Mouse (Mus musculus): ENCODE results near the gene Nav2. TPM values are rescaled to one million over a fixed set of nuclear protein-coding genes. Genes with fewer than 3 reads are reported as not detected.

The Nav2 gene
- total and polyA plus RNA-seq, 3 experiments: 2.0 to 2.7 TPM; not detected in 1

DNA sequence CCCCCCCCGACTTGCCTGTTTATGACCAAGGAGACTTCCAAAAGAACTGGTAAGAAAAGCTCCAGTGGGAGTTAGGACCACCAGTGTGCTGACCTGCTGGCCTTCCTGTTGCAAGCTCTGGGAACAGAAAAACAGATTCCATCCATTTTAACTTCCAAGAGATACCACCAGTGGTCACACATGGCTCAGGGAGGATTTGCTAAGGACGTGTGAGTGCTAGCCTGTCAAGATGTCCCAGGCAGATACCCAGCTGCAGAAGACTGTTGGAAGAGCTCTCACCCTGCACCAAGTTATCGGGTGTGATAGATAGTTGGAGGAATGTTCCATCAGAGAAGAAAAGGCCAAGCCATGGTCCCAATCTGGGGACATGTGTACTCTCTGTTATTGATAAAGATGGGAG is 633.6 kb downstream of the Nav2 start:
- peaks cover 0 to 4% of the 10 kb centered on the region in 2 experiments; a peak in 1 of 4 replicates for H3K4me1 ChIP-seq (ENCODE audit: control insufficient read depth in 1 of 2, insufficient read depth in 2 of 2, low read length in 2 of 2)
- H3K79me2 ChIP-seq (ENCODE audit: control insufficient read depth, insufficient read depth, low read length, poor library complexity): no peaks in the 10 kb centered on the region
- no peak for DNase-seq (ENCODE audit: low read depth, low spot score)
- H3K9me3 ChIP-seq (replicated peaks; ENCODE audit: insufficient read depth, low read length): no peaks in the 10 kb centered on the region
- no peaks in the 10 kb centered on the region for H3K27me3 ChIP-seq (ENCODE audit: control insufficient read depth in 1 of 2, insufficient read depth in 2 of 2, low read length in 2 of 2)
- no peak for TF ChIP-seq POLR2A (IDR thresholded peaks at IDR 0.05; ENCODE audit: control insufficient read depth in 1 of 2, insufficient read depth in 1 of 2, low read depth in 1 of 2, low read length in 2 of 2, poor library complexity in 1 of 2)
- TF ChIP-seq POLR2AphosphoS2 (IDR thresholded peaks at IDR 0.05; ENCODE audit: low read length): no peak
- TF ChIP-seq SMC3 (IDR thresholded peaks at IDR 0.05; ENCODE audit: low read depth, low read length): no peak
- TF ChIP-seq EP300 (IDR thresholded peaks at IDR 0.05; ENCODE audit: low read depth in 1 of 2, low read length in 2 of 2): no peak
- no peak for TF ChIP-seq RAD21 (IDR thresholded peaks at IDR 0.05; ENCODE audit: low read depth, low read length)
- TF ChIP-seq MEF2A (IDR thresholded peaks at IDR 0.05; ENCODE audit: extremely low read depth, insufficient replicate concordance, low read depth, low read length, poor library complexity, severe bottlenecking): no peak
- TF ChIP-seq MAX (IDR thresholded peaks at IDR 0.05; ENCODE audit: low read length): no peak
- no peak for TF ChIP-seq JUND (IDR thresholded peaks at IDR 0.05; ENCODE audit: low read depth, low read length)
- TF ChIP-seq ZMIZ1 (IDR thresholded peaks at IDR 0.05; ENCODE audit: low read depth, low read length): no peak
- TF ChIP-seq MYC (IDR thresholded peaks at IDR 0.05; ENCODE audit: low read depth, low read length): no peak
- H3K27ac ChIP-seq (ENCODE audit: control insufficient read depth, low read depth, low read length): no peak overlapping the region
- no peak overlapping the region for H3K4me3 ChIP-seq (ENCODE audit: control insufficient read depth in 1 of 2, insufficient read depth in 1 of 2, low read depth in 2 of 2, low read length in 2 of 2)
- no peaks in the 10 kb centered on the region for H3K36me3 ChIP-seq (ENCODE audit: control insufficient read depth in 1 of 2, insufficient read depth in 2 of 2, low read length in 2 of 2)
- H3K9ac ChIP-seq (ENCODE audit: control insufficient read depth, low read depth, low read length, poor library complexity, severe bottlenecking): no peak overlapping the region

- H3K79me2 ChIP-seq (ENCODE audit: control insufficient read depth, insufficient read depth, low read length, poor library complexity): no peaks in the 10 kb centered on the region
- no peak overlapping the region for H3K4me3 ChIP-seq (ENCODE audit: control insufficient read depth in 1 of 2, insufficient read depth in 1 of 2, low read depth in 2 of 2, low read length in 2 of 2)
- H3K27me3 ChIP-seq (ENCODE audit: control insufficient read depth in 1 of 2, insufficient read depth in 2 of 2, low read length in 2 of 2): no peaks in the 10 kb centered on the region
- H3K9ac ChIP-seq (ENCODE audit: control insufficient read depth, low read depth, low read length, poor library complexity, severe bottlenecking): no peak overlapping the region
- TF ChIP-seq USF2 (IDR thresholded peaks at IDR 0.05; ENCODE audit: borderline replicate concordance in 1 of 2, insufficient read depth in 1 of 2, low read depth in 1 of 2, low read length in 2 of 2) (no peak), CHD1 (IDR thresholded peaks at IDR 0.05; ENCODE audit: low read depth, low read length) (no peak), MXI1 (IDR thresholded peaks at IDR 0.05; ENCODE audit: low read depth, low read length) (no peak), USF1 (IDR thresholded peaks at IDR 0.05; ENCODE audit: low read depth, low read length) (no peak), BHLHE40 (IDR thresholded peaks at IDR 0.05; ENCODE audit: borderline replicate concordance, low read depth, low read length) (no peak), MAFK (IDR thresholded peaks at IDR 0.05; ENCODE audit: borderline replicate concordance, low read depth, low read length) (no peak), MEF2A (IDR thresholded peaks at IDR 0.05; ENCODE audit: extremely low read depth, insufficient replicate concordance, low read depth, low read length, poor library complexity, severe bottlenecking) (no peak), TBP (IDR thresholded peaks at IDR 0.05; ENCODE audit: low read depth, low read length) (no peak), RAD21 (IDR thresholded peaks at IDR 0.05; ENCODE audit: low read depth, low read length) (no peak), ZKSCAN1 (IDR thresholded peaks at IDR 0.05; ENCODE audit: low read depth, low read length) (no peak), POLR2AphosphoS2 (IDR thresholded peaks at IDR 0.05; ENCODE audit: low read length) (no peak)
- peaks cover 0 to 4% of the 10 kb centered on the region in 2 experiments; a peak in 1 of 4 replicates for H3K4me1 ChIP-seq (ENCODE audit: control insufficient read depth in 1 of 2, insufficient read depth in 2 of 2, low read length in 2 of 2)
- no peaks in the 10 kb centered on the region for H3K36me3 ChIP-seq (ENCODE audit: control insufficient read depth in 1 of 2, insufficient read depth in 2 of 2, low read length in 2 of 2)
- peak; percentile 55 for DNase-seq (ENCODE audit: low read depth, low spot score)
- H3K9me3 ChIP-seq (replicated peaks; ENCODE audit: insufficient read depth, low read length): no peaks in the 10 kb centered on the region
- no peak overlapping the region for H3K27ac ChIP-seq (ENCODE audit: control insufficient read depth, low read depth, low read length)
Measured at GRCm38 (mm10) chr7:49544775-49545705, 636.5 kb downstream of the Nav2 start.

Data from MEL (cell line).